Mouse (Mus musculus): ENCODE results near the gene Defb42.
A peak's percentile ranks its signal among the peaks of the same experiment; 100 is the strongest.

The Defb42 gene

DNA sequence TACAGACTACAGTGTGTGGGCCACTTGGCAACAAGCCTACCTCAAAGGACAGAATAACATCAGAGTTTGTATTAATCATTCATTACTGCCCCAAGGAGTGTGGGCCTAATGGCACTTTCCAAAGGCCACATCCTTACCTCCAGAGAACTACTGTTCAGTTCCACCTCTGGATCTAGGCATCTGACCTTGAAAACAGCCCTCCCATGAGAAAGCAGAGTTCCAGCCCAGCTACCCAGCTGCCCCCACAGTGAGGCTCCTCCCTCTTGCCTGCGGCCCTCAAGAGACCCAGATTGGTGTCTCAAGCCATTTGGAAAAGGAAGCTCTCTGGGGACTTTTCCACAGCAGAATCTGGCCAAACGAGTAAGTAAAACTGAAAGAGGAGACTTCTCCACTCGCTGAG, at the start of gene Defb42:
TSS of gene Defb42 (plus strand) at position 301 of the 400 bp plus-strand sequence.
- no peak for DNase-seq (ENCODE audit: low spot score in 2 of 2)

DNA sequence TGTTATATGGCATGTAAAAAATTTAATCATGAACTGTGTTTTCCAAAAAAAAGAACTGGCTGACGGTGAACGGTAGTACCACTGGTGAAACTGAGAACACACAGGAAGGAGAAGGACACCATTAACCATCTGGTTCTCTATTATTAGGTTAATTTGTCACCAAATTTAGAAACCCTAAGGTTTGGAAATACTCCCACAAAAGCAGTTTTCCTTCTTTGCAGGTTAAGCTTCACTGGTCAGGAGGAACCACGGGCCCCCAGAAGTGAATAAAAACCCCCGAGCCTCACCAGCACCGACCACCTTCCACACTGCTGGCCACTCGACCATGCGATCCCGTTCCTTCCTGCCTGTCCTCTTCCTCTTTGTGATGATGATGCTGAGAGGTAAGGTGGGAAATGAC, 49.0 kb upstream of the Defb42 start, which contains the start of gene Defb47:
TSS of gene Defb47 (plus strand) at position 301 of the 400 bp plus-strand sequence.
- DNase-seq (ENCODE audit: low spot score in 2 of 2), result no peak

DNA sequence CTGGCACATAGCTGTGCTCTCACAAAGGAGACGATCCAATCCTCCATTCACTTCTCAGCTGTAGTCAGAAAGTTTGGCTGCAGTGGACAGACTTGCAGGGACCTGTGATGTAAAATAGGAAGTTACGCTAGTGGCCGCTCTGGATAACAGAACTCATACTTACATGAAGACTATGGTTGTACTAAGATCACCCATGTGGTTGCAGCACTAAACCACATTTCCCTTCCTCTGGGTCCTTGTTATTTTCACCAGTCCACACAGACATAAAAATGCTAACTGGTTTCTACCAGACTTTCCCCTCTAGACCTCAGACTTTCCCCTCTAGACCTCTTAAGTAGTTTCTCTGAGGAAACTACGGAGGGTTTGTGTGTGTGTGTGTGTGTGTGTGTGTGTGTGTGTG, 47.8 kb upstream of the Defb42 start:
- no peak for DNase-seq (ENCODE audit: low spot score in 2 of 2)

DNA sequence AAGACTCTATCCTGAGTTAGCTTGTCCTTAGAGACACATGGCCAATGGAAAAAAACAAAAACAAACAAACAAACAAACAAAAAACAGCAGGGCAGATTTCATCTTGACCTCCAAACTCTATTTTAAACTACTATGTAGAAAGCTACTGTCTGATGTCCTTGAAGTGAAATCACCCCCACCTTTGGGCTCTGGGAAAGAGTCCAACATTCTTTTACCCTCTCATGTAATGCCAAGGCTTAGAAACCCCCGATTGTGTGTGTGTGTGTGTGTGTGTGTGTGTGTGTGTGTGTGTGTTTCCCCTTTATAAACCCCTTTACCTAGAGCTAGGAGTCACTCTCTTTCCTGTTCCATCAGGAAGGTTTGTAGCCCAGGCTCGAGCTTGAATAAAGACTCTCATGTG, 44.2 kb upstream of the Defb42 start:
- DNase-seq (ENCODE audit: low spot score in 2 of 2), result no peak

DNA sequence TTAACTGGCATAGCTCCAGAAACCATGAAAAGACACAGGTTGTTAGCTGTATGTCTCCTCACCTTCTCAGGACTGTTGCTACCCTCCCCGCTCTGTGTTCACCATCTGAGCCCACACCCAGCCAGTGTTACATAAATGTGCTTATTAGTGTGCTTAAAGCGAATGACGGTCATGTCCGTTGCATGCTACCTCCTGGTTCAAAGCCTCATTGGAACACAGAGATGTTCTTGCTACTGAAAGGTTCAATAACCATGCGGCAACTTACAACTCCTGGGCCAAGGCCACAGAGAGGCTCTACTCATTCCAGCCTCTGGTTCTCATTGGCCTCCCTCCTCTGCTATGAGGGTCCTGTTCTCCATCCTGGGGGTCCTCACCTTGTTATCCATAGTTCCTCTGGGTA, 35.3 kb upstream of the Defb42 start, which contains the start of gene Defb43:
TSS of gene Defb43 (plus strand) at position 301 of the 400 bp plus-strand sequence.
- no peak for DNase-seq (ENCODE audit: low spot score in 2 of 2)

DNA sequence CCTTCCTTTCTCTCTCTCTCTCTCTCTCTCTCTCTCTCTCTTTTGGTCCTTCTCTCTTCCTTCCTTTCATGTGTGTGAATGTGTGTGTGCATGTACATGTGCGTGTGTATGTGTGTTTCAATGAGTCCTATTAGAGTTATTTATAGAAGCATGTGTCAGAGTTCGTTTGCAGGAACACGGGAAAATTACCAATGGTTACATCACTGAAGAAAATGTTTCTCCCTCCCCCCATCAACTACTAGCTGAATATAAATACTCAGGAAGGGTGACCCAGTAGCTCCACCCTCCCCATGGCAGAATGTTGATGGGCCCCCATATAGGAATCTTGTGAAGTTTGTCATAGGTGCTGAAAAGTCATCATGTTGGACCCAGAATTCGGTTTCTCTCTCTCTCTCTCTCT, 33.7 kb upstream of the Defb42 start:
- no peak for DNase-seq (ENCODE audit: low spot score in 2 of 2)

DNA sequence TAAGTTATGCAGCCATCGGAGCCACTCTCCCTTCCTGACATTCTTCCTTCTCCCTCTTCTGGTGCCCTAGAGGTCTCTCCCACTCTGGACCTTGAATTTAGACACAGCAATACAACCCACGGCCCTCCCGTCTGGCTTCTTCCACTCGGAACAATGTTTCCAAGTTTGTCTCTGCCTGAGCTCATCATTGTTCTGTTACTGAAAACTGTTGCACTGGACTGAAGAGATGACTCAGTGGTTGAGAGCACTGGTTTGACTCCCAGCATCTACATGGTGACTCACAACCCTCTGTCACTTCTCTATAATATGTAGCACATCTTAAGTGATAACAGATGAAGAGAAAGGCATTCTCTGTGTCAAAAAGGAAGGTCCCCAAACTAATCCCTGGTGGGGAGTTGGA, 32.1 kb upstream of the Defb42 start:
- DNase-seq (ENCODE audit: low spot score in 2 of 2), result no peak

DNA sequence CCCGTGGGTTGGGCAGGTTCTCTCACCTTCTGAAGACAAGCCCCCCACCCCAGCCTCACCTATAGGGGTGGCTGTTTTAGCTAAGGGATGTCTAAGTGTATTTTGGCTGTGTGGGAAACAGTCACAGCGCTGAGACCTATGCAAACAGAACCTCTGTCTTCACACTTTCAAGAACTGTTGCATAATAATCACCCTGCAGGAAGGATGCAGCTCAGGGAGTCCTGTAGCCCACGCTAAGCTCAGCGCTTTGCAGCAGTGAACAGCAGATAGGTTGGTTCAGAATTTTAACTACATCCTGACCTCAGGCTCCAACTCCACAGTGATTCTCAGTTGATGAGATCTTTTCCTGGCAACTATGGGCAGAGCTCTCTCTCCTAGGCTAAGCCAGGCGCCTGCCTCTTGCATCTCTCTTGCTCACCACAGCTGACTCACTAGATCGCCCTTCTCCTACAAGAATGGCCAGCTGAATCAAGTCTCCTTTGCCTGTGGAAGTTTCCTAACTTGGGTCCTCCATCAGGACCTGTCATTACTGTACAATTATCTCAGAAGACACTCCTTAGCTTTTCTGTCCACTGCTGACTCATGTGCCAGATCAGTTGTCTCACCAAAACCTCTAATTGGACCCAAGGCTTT, 26.2 kb upstream of the Defb42 start:
- DNase-seq (ENCODE audit: low spot score in 2 of 2), result no peak

DNA sequence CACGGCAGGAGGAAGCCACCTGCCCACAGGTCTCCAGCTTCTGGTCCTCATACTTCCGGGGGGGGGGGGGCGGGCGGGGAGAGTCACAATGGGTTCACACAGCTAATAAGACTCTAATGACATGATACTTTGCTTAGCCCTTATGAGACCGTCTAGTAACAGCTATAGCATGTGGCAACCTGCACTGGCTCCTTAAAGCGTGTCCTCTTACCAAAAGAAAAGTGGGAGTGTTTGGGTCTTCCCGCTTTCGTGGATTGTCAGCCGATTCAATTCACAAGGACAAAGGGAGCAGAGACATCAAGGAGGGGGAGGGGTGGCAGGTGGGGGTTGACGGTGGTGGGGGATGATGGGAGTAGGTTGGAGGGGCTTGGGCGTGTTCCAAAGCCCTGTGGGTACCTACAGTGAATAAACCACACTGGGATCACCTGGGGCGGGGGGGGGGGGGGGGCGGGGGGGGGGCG, 3.1 kb downstream of the Defb42 start, which contains the start of gene Defb30:
TSS of gene Defb30 (minus strand) at position 51 of the 461 bp plus-strand sequence.
- no peak for DNase-seq (ENCODE audit: low spot score in 2 of 2)

DNA sequence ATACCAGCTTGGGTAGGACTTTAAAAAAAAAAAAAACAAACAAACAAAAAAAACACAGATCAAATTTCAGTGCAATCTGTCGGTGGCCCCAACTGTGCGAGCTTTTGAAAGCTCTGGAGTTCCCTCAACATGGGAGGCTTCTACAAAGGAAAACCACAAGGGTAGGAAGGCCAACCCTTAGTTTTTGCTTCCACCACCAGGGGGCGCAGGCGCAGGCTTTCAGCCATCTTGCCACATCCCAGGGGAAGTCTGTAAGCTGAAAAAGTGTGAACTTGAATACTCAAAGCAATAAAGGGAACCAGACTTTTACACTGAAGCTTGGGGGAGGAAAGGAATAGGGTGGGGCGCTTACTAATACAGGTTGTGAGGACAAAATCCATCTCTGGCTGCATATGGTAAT, 4.0 kb downstream of the Defb42 start:
- peak; percentile 18 to 26 for DNase-seq (ENCODE audit: low spot score in 2 of 2)

DNA sequence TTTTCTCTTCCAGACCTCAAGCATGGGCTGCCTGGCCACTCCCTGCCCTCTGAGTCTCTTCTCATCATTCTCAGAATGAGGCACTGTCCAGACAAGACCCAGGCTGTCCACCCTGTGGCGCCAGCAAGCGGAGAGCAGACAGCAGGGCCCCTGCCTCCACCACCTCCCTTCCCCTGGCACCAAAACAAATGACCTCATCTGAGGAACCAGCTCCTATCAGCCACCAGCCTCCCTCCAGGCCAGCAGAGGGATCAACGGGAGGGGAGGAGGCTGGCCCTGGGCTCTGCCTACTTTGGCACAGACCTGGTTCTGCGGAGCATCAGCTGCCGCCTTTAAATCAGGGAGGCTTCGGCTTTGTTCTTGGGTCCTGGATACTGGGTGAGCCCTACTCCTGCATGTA, 7.9 kb downstream of the Defb42 start:
- peak in 1 of 2 experiments; percentile 44 for DNase-seq (ENCODE audit: low spot score in 2 of 2)

DNA sequence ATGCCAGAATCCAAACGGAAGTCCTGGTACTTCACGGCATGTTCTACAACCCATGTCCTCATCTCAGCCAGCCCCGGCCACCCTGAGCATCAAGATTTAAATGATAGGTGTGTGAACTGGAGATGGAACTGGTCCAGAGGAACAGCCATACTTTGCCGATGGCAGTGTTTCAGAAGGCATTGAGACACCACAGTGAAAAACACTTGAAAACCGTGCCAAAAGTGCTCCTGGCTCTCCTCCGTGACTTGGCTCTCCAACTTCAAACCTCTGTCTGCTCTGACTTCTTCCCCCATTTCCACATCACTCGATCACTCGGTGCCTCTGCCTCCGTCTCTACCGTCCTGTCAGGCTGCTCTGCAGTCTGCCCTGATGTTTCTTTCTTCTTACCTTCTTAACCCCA, 13.6 kb downstream of the Defb42 start:
- no peak for DNase-seq (ENCODE audit: low spot score in 2 of 2)

DNA sequence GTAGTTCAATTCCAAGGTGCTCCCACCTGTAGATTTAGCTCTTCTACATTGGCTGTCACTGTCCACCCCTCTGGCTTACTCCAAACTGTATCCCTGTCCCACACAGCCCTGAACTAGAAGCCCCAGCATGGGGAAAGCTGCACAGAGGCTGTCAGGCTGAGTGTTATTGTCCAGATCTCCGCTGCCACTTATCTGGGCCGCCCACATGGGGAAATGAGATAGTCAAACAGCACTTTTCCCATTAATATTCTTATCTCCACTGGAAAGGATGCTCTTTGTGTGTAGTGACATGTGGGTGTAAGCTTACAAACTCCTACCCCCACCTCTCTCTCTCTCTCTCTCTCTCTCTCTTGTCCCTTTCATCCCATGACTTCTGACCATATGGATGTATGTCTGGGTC, 15.4 kb downstream of the Defb42 start:
- no peak for DNase-seq (ENCODE audit: low spot score in 2 of 2)

DNA sequence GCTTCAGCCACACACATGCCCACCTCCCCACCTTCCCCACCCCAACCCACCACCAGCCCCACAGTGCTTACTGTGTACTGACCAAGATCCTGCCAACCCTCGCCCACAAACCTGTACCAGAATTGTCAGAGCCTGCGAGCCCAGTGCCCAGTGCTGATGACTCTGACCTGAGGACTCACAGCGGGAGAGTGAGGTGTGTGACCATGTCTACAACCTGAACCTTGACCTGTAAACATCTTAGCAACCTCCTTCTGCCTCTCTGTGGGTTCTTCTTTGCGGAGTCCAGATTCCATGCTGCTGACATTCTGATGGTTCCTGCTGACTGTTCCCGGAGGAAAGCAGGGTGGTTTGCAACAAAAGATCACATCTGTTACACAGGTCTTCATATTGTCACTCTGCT, 18.6 kb downstream of the Defb42 start:
- no peak for DNase-seq (ENCODE audit: low spot score in 2 of 2)

DNA sequence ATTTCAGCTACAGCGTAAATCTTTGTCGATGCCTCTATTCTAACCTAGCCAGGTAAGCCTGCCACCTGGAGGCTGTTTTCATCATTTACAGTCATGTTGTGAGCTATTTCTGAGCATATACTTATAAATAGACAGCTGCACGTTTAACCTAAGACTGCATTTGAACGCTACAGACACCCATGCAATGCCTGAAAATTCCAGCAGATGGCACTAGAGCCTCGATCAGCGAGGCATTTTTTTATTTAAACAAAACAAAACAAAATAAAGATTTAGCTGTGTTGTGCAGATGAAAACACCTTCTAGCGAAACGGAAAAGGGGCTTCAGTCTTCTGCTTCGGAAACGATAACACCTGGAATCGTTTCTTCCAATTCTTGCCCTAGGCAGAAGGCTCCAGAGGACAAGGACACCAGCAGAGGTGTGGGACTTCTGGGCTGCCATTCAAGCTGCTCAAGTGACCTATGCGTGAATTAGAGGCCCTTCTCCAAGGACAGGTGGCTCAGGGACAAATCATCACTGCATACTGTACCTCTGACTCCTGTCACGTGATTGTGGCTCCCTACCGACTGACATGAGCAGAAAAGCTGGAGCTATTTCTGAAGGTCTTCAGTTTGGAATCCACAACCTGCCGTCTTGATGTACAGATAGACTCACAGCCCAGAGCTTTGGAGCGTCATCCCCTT, 20.0 kb downstream of the Defb42 start:
- DNase-seq (ENCODE audit: low spot score in 2 of 2), result peak in 1 of 2 experiments; percentile 45

DNA sequence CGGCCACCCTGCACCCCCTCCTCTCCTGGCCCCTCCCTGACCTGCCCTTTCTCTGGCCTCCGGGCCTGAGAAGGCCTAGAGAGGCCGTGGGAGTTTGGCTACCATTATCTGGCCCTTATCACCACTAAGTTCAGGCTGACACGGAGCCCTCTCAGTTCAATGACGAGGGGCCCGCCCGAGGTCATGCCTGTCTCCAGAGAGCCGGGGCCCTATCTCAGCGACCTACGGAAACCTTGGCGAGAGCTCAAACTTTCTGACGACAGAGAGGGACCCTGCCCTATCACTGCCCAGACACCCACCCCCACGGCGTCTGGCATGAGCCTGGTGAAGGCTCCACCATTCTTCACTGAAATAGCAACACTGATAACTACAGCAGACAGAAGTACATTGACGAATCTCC, 20.9 kb downstream of the Defb42 start:
- no peak for DNase-seq (ENCODE audit: low spot score in 2 of 2)

Data from urinary bladder, adult 18-20 months (tissue).